Mouse (Mus musculus): ENCODE measurements around the gene Slc30a10. TPM values are rescaled to one million over a fixed set of nuclear protein-coding genes. Genes with fewer than 3 reads are reported as not detected.

The Slc30a10 gene
- polyA plus RNA-seq, 1 experiment from 2014 or later: 0.03 TPM

DNA sequence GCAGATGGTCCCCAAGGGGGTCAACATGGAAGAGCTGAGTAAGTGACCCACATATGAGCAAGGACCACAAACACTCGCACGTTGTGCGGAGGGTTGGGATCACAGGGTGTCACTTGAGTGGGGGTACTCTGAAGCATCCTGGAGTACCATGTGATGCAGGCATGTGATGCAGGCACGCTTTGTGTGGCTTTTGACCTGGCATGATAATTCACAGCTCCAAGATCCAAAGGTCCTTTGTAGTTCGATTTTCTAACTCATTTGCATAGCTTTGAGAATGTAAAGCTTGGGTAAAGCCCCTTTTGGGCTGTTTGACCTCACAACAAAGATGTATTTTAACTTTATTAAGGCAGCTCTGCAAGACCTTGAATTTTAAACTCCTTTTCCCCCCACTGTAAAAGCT, 8.2 kb downstream of the Slc30a10 start:
- no peak for DNase-seq (ENCODE audit: low spot score)

DNA sequence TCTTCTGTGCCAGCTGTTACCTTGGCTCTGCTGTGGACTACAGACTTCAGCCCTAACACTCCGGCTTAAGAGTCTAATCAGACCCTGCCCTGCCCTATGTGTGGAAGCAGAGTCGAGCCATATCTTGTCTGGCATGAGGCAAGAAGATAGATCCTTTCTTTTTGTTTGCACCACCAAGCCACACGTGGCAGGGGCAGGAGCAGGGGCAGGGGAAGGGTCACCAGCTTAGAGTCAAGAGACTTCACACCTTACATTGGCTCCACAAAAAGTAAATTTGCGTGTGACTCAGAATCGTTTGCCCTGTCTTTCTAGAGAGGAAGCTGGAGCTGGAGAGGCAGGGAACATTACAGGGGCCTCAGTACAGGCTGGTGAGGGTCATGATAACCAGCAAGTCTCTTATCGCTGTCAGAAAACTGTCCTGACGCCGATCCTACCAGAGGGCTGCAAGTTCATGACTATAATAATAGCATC, 14.9 kb downstream of the Slc30a10 start:
- DNase-seq (ENCODE audit: low spot score): no peak

DNA sequence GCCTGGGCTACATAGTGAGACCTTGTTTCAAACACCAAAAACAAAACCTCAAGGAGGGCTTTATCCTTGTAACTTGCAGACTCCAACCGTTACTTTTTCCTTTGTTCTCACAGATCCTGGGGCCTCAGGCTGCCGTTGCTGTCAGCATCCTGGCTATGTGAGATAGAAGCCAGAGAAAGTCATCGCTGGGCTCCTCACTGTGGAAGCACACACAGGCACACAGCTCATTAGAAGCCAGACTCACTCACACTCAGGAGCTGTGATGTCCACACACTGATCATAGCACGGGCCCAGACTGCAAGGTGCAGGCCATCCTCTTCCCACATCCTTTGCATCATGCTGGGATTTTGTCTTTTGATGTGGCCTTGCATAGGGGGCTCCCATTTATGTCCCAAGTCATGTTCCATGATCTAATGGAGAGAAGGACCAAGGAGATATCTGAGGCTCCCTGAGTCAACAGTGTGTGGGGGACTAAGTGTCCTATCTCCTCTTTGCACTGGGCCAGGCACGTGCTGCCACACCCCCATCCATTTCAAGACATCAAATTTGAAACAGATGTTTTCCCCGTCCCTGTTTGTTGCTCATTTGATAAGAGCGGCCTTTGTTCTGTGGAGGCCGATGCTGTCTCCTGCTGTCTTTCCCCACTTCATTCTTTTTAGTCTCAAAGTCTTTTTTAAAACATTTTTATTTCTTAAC, 17.5 kb downstream of the Slc30a10 start:
- no peak for DNase-seq (ENCODE audit: low spot score)

DNA sequence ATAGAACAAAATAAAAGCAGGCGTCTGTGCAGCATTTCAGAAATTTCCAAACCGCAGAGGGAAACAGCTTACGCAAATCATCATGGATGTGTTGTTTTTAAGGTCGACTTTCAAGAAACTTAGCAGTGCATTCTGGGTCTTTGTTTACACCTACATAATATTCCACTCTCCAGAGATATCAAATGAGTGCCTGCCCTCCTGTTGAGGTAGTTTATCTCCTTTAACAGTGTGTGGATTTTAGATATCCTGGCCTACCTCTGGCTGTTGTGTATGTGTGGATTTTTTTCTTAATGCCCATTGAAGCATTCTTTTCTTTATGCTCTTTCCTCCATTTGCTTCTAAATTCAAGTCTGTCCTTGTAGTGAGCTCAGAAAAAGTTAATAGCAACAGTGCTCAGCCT, 18.1 kb downstream of the Slc30a10 start:
- no peak for DNase-seq (ENCODE audit: low spot score)

DNA sequence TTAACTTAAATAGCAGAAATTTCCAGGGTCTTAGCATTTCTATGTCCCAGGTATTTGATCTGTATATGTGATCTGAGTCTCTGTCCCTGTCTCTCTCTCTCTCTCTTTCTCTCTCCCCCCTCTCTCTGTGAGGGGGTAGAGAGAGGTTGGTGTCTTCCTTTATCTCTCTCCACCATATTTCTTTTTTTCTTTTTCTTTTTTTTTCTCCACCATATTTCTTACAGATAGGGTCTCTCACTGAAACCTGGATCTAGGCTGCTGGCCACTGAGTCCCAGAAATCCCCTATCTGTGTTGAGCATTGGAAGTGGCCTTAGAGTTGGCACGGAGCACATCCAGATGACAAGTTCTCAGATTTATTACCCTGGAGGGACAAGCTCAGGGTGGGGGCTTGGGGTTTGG, 18.8 kb downstream of the Slc30a10 start:
- DNase-seq (ENCODE audit: low spot score): no peak

DNA sequence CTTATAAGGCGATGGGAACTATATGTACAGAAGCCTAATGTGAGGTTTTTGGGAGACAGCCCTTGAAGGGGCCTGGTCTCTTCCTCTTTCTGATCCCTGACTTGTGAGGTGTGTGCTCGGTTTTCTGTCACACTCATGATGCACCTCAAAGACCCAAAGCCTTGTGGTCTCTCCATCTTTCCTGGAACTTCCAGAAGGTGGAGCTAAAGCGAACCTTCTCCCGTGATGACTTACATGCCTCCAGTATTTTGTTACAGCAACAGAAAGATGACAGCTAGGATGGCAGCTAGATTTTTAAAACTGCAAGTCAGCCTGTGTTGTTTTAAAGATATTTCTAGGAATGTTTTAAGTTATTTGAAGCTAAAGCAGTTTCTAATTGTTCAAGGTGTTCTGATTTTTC, 25.2 kb downstream of the Slc30a10 start:
- DNase-seq (ENCODE audit: low spot score): no peak

DNA sequence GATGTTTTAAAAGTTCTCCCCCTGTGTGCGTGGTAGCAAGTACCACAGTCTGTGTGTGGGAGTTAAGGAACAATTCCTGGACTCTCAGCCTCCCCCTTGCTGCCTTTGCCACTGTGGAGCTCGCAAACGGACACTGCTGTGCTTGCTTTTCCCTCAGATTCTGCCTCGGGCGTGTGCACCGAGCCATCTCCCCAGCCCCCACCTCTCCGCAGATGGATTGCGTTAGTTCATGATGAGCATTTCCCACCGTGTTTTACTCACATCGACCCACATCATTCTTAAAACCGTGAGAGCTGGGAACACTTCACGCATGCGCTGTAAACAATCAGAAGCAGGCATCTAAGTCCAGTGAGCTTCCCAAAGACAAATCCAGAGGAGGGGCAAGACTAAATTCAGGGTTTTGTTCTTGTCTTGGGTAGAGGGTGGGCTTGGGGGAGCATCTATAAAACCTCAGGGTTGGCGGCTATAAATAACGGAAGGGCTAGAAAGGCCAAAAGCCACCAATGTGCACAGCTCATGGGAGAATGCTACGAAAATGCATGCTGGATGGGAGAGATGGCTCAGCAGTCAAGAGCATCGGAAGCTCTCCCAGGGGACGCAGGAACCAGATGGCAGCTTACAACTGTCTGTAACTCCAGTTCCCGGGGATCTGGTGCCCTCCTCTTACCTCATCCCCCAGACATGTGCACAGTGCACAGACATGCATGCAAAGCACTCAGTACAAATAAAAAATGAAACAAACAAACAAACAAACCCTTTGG, 27.5 kb downstream of the Slc30a10 start:
- DNase-seq (ENCODE audit: low spot score): no peak

DNA sequence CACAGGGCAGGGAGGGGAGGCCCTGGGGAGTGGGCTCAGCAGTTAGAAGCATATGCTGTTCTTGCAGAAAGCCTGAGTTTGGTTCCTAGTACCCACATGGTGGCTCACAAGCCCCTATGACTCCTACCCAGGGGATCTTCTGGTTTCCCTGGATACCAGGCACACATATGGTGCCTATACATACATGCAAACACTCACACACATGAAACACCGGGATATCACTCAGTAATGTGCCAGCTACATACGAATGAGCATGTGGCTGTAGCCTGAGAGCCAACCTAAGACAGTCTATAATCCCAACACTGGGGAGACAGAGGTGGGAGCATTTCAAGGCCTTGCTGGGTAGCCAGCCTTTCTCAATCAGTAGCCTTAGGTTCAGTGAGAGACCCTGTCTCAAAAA, 28.1 kb downstream of the Slc30a10 start:
- DNase-seq (ENCODE audit: low spot score): no peak

DNA sequence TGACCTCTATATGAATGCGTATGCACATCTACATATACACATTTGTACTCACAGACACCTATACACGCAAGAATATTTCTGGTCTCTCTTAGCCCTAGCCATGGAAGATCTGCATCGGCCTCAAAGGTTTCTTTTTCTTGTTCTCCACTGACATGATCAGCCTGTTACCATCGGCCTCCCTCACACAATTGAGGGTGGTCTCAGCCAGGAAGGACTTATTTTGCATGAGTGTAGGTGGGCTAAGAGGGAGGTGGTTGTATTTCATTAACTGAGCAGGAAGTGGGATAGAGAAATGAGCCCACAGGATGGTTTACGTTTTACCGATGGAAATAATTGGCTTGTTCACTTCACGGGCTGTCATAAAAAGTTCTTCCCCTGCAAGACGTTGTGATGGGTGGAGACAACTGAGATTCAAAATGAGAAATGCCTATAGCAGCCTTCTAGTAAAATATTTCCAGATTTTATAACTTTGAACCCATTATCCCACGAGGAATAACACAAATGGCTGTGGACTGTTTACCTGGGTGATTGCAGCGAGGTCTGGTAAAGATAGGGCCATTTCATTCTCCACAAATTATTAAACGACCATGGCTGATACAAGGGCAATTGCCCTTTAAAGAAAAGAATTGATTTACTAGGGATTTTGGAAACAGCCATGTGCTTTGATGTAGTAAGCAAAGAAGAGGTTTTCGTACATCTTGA, 28.9 kb downstream of the Slc30a10 start:
- DNase-seq (ENCODE audit: low spot score): no peak

DNA sequence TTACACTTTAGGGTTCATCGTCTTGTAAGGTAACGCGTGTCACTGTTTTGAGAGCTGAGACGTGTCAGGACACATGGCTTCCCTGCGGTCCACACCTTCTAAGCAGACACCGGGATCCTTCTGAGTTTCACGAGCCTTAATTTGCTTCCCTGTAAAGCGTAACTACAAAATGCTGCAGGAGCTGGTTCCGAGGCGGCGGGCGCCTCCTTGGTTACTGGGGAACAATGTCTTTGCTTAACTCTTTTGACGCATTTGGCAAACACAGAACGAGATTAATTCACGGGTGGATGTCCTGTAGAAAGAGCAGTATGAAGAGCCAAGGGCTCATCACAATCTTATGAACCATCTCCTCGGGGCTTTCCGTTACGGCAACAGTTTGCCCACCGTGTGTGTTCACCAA, 29.6 kb downstream of the Slc30a10 start:
- DNase-seq (ENCODE audit: low spot score): no peak

DNA sequence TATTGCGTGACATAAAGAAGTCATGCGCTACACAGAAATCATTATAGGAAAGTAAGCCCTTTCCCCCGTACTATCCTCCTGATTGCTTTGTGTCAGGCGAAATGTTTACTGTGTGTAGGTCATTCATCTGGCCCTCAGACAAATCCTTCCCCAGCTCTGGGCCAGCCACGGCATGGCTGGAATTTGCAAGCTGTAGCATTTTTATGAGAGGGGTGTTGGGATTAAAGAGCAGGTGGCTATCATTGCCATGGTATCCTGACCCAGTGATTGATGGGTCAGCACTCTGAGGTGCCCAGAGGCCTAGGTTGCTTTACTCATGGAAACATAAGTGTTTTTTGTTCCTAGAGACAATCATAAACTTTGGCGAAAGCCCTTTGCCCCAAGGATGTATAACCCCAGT, 35.2 kb downstream of the Slc30a10 start:
- no peak for DNase-seq (ENCODE audit: low spot score)

DNA sequence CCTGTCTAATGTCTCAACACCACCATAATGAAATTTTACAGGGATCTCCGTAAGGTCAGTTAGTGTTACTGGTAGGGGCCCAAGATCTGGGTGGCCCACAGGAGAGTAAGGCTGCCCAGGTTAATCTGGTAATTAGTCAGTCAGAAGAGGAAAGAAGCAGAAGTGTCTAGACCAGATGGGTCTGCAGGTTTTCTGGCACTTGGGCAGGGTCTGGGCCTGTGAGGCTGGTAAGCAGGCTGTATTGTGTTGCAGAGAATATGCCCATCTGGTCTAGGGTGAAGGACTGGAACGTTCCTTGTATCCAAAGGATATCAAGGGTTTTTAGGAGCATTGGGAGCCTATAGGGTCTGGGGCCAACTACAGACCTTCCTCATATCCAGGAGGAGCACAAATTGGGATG, 36.0 kb downstream of the Slc30a10 start:
- DNase-seq (ENCODE audit: low spot score): no peak

DNA sequence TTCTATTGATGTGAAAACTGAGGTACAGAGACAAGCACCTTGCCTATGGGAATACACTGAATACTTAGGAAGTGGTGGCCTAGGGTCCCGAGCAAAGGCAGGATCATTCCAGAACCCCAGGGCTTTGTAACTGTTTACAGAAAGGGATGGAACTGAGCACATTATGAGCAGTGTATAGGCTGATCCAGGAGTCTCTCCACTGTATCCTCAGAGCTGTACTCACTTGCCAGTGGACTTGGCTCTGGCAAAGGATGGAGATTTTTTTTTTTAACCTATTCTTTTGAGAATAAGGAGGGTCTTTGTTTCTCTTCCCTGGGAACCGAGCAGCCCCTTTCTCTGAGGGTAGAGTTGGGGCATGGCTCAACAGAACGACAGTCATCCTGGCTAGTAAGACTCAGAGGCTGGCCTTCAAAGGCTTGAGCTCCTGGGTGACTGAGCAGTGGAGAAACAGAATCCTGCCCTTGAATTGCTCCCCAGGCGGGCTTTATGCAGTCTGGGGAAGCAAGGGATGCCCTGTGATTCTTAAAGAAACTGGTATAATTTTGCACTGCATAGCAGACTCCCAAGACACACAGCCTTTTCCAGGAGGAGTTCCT, 38.9 kb downstream of the Slc30a10 start:
- DNase-seq (ENCODE audit: low spot score): no peak

DNA sequence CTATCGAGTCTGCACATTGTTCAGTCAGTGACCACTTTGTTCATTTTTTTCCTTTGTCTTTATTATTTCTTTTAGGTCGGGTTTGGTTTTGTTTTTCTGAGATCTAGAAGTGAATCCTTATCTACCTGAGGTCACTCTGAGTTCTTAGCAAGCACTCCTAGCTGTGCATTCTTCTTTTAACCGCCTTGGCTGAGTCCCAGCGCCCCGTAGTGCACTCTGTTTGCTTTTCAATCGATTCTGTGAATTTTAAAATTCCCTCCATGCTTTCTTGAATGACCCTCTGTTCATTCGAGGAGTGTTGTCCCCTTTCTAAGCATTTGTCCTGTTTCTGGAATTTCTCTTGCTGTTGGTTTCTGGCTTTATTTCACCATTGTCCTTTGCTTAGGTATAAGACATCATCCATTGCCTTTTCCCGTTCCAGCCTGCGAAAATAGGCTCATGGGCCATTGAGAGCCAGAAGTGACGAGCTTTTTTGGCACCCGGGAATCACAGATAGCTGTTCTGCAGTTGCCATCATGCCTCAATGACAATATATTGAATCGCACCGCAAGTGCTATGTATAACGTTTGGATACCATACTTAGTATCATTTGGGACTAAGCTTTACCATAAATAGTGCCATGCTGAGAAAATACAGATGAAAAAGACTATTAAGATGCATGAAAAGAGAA, 42.3 kb downstream of the Slc30a10 start:
- DNase-seq (ENCODE audit: low spot score): no peak

DNA sequence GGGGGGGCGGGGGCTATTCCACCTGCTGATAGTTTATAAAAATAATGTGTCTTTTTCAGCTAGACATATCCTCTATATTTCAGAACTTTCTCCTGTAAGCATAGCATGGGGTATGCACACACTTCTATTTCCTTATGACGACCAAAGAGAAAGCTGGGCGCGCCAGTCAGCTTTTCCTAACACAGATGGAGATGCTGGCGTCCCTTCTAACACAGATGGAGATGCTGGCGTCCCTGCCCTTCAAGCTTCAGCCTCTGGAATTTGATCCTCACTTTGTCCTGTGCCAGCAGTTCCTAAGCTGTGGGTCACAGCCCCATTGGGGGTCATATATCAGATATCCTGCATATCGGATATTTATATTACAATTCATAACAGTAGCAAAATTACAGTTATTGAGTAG, 46.0 kb downstream of the Slc30a10 start:
- DNase-seq (ENCODE audit: low spot score): no peak

DNA sequence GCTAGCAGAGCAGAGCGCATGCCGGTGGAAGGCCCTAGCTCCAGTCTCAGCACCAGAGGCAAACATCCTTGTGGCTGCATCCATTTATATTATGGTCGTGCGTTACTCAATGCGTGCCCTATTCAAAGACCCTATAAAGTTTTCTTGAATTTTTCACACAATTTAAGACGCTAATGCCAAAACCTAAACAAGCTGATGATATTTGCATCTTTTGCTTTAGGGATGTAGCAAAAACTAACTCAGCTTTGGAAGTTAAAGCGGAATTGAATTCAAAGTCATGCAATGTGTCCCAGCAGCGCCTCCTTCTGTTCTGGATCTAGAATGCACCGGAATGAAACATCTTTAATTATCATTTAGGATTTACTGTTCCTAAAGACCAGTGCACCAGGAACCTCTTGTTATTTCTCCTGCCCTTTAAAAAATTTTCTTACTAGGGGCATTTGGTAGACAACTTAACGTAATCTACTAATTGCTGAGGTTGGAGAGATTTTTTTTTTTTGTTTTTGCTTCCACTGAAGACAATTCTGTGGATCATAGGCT, 47.2 kb downstream of the Slc30a10 start:
- DNase-seq (ENCODE audit: low spot score): peak; percentile 6

DNA sequence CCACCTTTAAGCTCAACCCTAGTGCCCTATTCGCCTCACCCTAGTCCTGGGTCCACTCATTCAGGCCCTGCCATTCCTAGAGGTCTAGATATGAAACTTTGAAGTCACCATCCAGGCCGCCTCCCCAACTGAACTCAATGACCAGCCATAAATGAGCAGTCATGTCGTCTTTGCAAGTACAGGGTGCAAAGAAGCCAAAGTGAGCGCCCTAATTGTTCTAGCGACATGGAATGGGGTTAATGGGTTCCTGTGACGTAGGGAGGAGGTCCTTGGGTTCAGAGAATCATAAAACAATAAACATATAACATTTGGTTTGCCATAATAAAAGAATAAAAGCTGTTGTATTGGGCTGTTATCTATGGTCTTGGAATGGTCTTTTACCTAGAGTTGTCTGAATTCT, 47.9 kb downstream of the Slc30a10 start:
- no peak for DNase-seq (ENCODE audit: low spot score)

DNA sequence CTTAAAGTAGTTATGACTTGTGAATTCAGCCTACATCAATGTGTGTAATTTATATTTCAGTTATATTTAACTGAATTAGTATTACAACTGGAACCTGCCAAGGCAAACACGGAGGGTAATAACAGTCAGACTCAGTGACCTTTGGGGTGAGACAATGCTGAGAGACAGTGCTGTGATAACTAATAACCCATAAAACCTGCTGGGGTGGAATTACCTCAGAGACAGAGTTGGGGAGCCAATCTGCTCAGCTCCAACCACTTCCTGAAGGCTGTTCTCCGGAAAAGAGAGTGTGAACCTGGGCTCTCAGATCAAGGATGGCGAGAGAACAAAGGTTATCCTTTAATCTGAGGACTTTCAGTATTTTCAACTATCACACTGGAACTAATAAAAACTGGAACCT, 54.4 kb downstream of the Slc30a10 start:
- DNase-seq (ENCODE audit: low spot score): no peak

DNA sequence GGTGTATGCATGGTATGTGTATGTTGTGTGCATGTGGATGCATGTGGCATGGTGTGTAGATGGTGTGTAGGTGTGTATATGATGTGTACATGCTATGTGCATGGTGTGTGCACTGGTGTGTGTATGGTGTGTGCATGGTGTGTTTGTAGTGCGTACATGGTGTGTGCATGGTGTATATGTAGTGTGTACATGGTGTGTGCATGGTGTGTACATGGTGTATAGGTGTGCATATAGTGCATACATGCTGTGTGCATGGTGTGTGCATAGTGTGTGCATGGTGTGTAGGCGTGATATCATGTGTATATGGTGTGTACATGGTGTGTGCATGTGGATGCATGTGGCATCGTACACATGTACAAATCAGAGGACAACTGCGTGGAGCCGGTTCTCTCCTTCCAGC, 56.7 kb downstream of the Slc30a10 start:
- DNase-seq (ENCODE audit: low spot score): no peak

DNA sequence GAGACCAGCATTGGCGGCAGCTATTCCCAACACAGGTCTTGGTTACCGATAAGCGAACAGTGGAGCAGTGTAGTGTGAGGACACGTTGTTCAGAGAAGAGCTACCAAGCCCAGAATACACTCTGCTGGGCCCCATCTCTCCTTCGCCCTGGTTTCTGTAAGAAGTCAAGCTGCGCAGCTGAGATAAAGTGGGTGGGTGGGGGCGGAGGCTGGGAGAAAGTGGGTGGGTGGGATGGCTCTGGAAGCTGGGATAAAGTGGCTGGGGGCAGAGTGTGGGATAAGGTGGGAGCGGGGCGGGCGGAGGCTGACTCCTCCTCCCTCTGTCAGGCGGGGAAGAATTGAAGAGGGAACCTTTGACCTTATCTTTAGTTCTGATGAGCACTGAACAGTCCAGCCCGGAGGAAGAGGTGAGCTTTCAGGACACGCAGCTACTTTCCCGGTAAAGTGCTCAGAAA, 60.9 kb downstream of the Slc30a10 start:
- no peak for DNase-seq (ENCODE audit: low spot score)

DNA sequence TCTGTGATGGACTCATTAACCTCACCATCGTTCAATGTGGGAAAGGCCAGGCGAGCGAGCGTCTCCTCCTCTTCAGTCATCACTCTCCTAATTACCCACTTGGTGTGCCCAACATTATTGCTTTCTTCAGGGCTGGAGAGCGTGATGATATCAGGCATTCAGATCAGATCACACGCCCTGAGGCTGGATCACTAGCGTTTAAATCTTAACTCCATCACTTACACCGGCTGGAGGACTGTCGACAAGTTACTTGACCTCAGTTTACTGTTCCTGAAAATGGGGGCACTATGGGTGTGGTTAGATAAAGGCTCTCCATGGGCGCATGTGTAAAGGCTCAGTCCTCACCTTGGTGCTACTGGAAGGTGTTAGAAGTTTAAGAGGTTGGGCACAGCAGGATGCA, 61.4 kb downstream of the Slc30a10 start:
- no peak for DNase-seq (ENCODE audit: low spot score)
